Mouse (Mus musculus) A20 (cell line): Measurements from ENCODE around the gene Mri1.

Experiments
- DNase-seq: peaks from one replicate; pipeline ENCODE4 v3.0.0-alpha.2; 2011; ENCODE audit warnings: low read depth, low spot score

Mri1 gene

GRCm38 (mm10) chr8:84256822-84257610 is at the start of gene Mri1:
Gene Mri1, minus strand, starts transcription at chr8:84257326.
- DNase-seq, result peak; percentile 93

DNA sequence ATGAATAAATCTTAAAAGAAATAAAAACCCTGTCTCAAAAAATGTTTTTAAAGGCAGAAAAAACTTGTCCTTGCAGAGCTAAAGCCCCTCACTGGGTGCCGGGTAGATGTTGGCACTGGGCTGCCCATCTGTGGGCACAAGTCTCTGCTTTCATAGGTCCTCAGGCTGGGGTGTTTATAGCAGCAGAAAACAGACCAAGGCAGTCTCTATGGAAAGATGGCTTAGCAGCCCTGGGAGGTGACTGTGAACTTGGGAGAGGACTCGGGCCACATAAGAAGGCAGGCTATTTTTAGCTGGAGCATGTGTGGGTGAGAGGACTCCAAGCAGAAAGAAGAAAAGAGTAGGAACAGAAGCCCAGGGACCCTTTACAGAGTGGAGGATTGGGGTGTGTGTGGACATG is 46.8 kb upstream of the Mri1 start:
- DNase-seq, result no peak

DNA sequence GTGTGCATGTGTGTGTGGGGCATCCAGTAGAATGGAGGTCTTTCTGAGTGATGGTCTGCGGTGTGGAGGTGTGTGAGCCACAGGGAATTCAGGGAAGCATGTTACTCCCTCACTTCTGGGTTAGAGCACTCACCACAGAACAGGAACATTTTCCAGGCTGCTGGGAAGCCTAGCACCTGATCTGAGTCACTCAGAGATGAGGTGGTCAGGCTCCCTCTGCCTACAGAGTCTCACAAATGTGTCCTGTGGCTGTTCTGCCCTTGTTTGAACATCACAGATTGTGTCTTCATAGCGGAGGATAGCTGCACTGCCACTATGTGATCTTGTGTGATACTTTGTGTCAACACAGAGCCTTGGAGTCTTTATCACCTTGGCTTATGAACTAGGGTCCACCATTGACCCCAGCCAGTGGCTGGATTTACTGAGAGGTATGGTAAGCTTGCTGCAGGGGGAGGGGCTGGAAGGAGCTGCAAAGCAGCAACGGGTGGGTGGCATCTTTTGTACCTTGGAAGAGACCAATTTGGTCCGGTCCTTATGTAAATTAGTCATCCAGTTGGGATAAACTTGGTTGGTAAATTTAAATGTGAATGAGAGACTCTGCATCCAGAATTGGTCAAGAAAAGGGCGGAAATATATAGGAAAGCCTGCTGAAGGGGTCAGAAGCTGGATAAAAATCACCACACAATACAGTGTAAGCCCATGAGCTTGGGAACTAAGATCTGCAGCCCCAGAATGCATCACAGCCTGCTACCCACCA is 40.1 kb upstream of the Mri1 start:
- DNase-seq, result no peak

GRCm38 (mm10) chr8:84291688-84292087 is 34.6 kb upstream of the Mri1 start:
- DNase-seq, result peak; percentile 75

- DNase-seq, result no peak
Observed at GRCm38 (mm10) chr8:84291086-84291485, 34.0 kb upstream of the Mri1 start.

DNA sequence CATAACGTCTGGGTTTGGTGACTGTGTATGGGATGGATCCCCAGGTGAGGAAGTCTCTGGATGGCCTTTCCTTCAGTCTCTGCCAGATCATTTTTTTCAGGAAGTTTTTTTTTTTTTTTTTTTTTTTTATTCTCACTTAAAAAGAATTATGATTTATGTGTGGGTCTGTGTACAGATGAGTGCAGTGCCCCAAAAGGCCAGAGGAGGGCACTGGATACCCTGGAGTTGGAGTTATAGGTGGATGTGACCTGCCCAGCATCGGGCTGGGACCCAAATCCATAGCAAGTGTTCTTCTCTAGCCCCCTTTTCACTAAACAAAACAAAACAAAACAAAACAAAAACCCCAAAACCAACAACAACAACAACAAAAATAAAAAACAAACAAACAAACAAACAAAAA is 31.8 kb upstream of the Mri1 start:
- peak; percentile 57 for DNase-seq

- DNase-seq, result peak; percentile 79
Observed at GRCm38 (mm10) chr8:84285665-84286064, 28.5 kb upstream of the Mri1 start.

GRCm38 (mm10) chr8:84284608-84285063 is 27.5 kb upstream of the Mri1 start:
- DNase-seq, result no peak

DNA sequence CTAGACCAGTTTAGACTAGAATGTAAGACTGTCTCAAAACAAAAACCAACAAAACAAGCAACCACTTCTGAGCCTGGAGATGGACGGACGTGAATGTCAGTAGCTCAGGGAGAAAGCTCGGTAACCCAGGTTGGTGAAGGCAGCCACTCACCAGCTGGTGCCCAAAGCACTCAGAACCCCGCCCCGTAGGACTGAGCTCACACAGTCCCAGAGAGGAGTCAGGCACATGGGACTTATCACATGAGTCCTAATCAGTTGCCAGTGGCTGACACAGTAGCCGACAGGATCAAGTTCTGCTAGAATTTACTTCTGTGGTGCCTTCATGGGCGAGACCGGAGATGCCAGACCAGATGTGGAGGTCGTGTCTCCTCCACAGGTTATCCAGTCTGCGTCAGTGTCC is 23.7 kb upstream of the Mri1 start:
- DNase-seq, result no peak

- no peak for DNase-seq
Observed at GRCm38 (mm10) chr8:84276447-84276846, 19.3 kb upstream of the Mri1 start.

- DNase-seq, result no peak
Observed at GRCm38 (mm10) chr8:84273968-84274367, 16.8 kb upstream of the Mri1 start.

DNA sequence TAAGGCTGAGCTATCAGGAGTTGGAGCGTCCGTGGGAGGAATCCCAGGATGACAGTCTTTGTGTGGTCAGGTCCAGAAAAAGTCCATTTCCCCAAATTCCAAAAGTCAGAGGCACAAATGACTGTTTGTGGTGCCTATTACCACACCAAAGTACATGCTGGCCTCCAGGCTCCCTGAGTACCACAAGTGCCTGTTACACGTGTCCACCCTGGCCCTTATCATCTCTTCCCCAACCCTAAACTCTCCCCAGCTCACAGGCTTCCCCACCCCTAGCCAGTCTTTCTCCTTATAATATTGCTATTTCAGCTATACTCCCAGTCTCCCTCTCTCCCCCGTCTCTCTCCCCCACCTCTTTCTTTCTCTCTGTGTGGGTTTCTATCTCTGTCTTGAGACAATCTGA is 15.2 kb upstream of the Mri1 start:
- DNase-seq, result no peak

- DNase-seq, result peak; percentile 100
Observed at GRCm38 (mm10) chr8:84269950-84270773, 13.0 kb upstream of the Mri1 start, which contains the start of gene Ccdc130. Gene Ccdc130, minus strand, starts transcription at chr8:84270380.

DNA sequence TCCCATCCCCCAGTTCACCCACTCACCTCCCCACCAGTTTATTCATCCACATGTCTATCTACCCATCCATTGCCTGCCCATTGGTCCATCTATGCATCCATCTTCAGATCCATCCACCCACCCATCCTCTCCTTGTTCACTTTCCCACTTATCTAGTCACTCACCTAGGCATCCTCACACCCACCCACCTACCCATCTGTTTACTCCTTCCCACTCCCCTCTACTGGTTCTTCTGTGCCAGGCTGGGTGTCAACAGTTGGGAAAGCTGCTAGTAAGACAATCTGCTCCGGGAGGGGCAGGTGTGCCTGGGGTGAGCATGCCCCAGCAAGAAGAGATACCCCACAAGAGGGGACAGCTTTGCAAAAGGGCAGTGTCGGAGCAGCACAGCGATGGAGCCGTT is 4.0 kb upstream of the Mri1 start:
- DNase-seq, result no peak

GRCm38 (mm10) chr8:84256458-84256821 is 686 bp downstream of the Mri1 start:
- DNase-seq, result peak; percentile 71

- DNase-seq, result peak; percentile 66
Observed at GRCm38 (mm10) chr8:84255858-84256257, 1.3 kb downstream of the Mri1 start.

DNA sequence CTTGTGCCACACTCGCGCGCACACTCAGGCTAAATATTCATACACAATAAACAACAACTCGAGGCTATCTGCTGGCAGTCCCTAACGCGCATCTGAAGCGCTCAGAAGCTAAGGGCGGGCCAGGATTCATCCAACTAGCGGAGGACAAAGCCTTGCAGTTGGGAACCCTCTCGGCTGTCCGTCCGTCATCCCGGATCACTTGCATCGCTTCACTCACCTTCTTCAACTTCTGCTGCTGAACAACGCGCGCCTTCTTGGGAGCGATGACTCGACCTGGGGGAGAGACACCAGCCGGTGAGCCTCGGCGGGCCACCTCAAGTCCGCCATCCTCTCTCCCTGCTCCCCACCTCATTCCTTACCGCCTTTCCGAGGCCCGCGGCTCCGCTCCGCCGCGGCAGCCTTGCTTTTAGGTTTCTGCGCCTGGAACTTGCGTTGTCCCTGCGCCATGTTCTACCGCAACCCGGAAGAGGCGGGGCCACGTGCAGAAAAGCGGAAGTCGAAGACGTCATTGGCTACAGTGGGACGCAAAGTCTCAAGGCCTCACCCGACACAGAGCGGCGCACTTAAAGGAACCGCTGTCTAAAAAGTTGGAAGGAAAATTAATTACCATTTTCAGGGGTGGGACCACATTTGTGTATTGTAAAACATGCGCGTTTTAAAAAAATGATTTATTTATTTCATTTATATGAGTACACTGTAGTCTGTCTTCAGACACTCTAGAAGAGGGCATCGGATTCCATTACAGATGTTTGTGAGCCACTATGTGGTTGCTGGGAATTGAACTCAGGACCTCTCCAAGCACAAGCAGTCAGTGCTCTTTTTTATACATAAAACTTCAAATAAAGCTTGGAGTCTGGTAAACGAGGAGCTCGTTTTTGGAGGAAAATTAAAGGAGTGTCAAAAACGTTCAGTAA is 7.6 kb downstream of the Mri1 start, which contains the start of gene D8Ertd738e:
Gene D8Ertd738e, minus strand, starts transcription at position 463 of the 914 bp plus-strand sequence.
- DNase-seq, result peak; percentile 97

GRCm38 (mm10) chr8:84241821-84242220 is 15.3 kb downstream of the Mri1 start:
- no peak for DNase-seq

GRCm38 (mm10) chr8:84241167-84241566 is 16.0 kb downstream of the Mri1 start:
- peak; percentile 22 for DNase-seq

- DNase-seq, result no peak
Observed at GRCm38 (mm10) chr8:84237542-84238229, 19.4 kb downstream of the Mri1 start.
